Mouse (Mus musculus): ENCODE measurements around the gene Myl10.

GRCm38 (mm10) chr5:136691170-136691569 is 1.8 kb upstream of the Myl10 start:
- TF ChIP-seq CTCF (IDR thresholded peaks at IDR 0.05; ENCODE audit: low read depth, low read length): no peak
- no peak for TF ChIP-seq POLR2A (IDR thresholded peaks at IDR 0.05; ENCODE audit: extremely low read depth, insufficient read depth, low read length)
